Mouse (Mus musculus) Patski (cell line): ENCODE results near the gene Klc1. TPM values are rescaled to one million over a fixed set of nuclear protein-coding genes. Genes with fewer than 3 reads are reported as not detected.
A peak's percentile ranks its signal among the peaks of the same experiment; 100 is the strongest.

ENCODE experiments used
- ATAC-seq: fragments of 100-300 bp; one replicate; pipeline ENCODE4 v1.8.0; 2021
- CTCF ChIA-PET: fragments of 350-600 bp; sonication (Branson Sonifier 250); formaldehyde crosslinking; loops from one replicate; lab custom pipeline; 2022; ENCODE audit warnings: inconsistent platforms; lab: Charles Lee
- POLR2A ChIA-PET: fragments of 350-600 bp; sonication (Branson Sonifier 250); formaldehyde crosslinking; loops from one replicate; lab custom pipeline; 2022; ENCODE audit warnings: antibody characterized with exemption, inconsistent platforms; lab: Charles Lee
- DNase-seq: peaks from one replicate; pipeline ENCODE4 v3.0.0-alpha.2; 2011; ENCODE audit warnings: low read depth, low spot score
- H3K27me3 ChIP-seq: fragments of 371-371 bp; one replicate; pipeline ENCODE4 v1.5.1; 2021
- CTCF ChIP-seq: fragments of 100-300 bp; IDR thresholded peaks from one replicate; pipeline ENCODE4 v1.5.1; 2021
- in situ Hi-C: fragments of 300-500 bp; cut with MboI; formaldehyde crosslinking; loops from 3 replicates; pipeline ENCODE4 v1.11.1; 2018; ENCODE audit warnings: low pct_unique_long_range_greater_than_20kb, mixed read lengths
- polyA plus RNA-seq: library from polyadenylated mRNA; unstranded; gene quantifications from one replicate; pipeline ENCODE4 v1.2.3, GENCODE M21; 2021

Klc1 gene
- polyA plus RNA-seq, 1 experiment from 2014 or later, result 110 TPM

DNA sequence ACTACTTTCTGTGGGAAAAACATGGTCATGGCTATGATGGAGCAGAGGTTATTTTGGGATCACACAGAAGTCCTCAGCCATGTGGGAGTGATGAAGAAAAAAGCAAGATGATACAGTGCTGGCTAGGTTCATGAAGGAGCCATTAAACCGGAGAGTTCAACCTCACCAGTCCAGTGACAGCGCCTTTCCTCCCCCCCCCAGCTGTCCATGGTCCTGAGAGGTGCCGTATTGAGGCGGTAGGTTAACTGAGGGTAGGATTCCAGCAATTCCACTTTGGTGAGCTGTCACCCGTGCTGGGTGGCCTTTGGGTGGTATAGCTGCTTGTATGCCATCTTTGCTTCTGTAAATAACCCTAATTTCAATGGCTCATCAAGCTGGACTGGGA lies 2.0 kb upstream of the Klc1 start:
- CTCF ChIA-PET, result no interaction called here
- no peak for DNase-seq
- no peak for ATAC-seq
- H3K27me3 ChIP-seq, result no peaks in the 10 kb centered on the region
- in situ Hi-C loops, result no loop called here
- POLR2A ChIA-PET, result no interaction called here
- no peak for TF ChIP-seq CTCF

DNA sequence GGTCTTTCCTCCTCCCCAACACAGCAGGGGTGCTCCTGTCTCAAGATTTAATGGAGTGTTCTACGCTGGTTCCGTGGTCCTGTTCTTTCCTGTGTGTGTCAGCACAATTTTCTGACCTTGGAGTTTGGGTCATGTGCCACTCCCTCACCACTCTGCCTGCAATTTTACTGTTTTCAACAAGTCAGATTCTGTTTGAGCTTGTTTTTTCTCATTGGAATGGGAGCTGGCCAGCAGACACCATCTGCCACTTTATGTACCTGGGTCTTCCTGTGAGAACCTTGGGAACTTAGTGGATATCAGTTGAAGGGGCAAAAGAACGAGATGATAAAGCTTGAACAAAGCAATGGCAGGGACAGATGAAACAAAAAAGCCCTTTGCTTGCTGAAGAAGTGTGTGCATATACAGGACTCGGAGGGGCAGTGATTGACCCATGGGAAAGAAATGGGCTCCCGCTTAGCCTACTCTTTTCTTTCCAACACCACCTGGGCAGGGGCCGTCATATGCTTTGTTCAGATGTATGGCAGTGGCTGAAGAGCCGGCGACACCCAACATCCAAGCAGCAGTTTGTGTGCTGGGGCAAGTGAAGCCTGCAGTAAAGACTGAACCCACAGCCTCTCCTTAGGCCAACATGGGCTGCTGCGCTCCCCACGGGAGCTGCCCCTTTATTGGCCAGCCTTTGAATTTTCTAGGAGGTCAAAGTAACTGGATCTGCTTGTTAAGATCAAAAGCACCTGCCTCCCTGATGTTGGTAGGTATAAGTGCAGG lies 906 bp upstream of the Klc1 start:
- TF ChIP-seq CTCF, result no peak

DNA sequence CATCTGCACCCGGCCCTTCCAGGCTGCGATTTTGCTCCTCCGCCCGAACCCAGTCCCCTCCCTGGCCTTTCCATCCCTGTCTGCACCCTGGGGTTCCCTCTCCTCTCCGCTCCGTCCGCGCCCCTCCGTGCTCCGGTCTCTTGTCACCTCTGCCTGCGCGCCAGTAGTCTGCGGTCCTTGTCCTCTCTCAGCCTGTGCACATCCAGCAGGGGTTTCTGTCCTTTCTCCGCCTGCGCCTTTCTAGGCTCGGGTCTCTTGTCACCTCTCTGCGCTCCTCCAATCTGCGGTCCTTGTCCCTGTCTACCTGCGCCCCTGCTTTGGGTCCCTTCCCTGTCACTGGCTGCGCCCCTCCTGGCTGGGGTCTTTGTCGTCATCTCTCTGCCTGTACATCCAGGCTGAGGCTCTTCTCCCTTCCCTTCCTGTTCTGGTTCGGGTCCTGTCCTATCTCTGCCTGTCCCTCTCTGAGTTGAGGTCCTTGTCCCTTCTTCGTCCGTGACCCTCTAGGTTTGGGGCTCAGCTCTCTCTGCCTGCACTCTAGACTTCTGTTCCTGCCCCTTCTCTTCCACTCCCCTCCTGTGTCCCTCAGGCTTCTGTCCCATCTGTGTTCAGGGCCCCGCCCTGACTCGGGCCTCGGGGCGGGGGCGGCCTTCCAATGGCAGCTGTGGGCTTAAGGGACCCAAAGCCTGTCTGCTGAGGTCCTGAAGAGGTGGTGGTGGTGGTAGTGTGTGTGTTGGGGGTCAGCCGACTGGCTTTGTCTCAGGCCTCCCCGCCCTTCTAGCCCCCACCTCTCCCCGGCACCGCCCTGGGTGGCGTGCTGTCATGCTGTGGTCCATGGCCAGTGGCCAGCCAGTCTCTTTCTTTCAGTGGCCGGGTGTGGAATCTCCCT lies 770 bp downstream of the Klc1 start:
- ChIA-PET POLR2A (no interaction called here), CTCF (no interaction called here)
- no peaks in the 10 kb centered on the region for H3K27me3 ChIP-seq
- in situ Hi-C loops, result no loop called here
- DNase-seq, result no peak
- no peak for TF ChIP-seq CTCF
- ATAC-seq, result peak; percentile 17

More for the DNA sequence above, 906 bp upstream of the Klc1 start:
- no peaks in the 10 kb centered on the region for H3K27me3 ChIP-seq
- ATAC-seq (no peak), DNase-seq (no peak)
- POLR2A ChIA-PET, result no interaction called here
- CTCF ChIA-PET, result no interaction called here
- in situ Hi-C loops, result no loop called here

GRCm38 (mm10) chr12:111760306-111760908 lies 1.8 kb downstream of the Klc1 start:
- ChIA-PET POLR2A (no interaction called here), CTCF (no interaction called here)
- no peak for DNase-seq
- no peak for ATAC-seq
- in situ Hi-C loops, result no loop called here
- no peaks in the 10 kb centered on the region for H3K27me3 ChIP-seq
- no peak for TF ChIP-seq CTCF

DNA sequence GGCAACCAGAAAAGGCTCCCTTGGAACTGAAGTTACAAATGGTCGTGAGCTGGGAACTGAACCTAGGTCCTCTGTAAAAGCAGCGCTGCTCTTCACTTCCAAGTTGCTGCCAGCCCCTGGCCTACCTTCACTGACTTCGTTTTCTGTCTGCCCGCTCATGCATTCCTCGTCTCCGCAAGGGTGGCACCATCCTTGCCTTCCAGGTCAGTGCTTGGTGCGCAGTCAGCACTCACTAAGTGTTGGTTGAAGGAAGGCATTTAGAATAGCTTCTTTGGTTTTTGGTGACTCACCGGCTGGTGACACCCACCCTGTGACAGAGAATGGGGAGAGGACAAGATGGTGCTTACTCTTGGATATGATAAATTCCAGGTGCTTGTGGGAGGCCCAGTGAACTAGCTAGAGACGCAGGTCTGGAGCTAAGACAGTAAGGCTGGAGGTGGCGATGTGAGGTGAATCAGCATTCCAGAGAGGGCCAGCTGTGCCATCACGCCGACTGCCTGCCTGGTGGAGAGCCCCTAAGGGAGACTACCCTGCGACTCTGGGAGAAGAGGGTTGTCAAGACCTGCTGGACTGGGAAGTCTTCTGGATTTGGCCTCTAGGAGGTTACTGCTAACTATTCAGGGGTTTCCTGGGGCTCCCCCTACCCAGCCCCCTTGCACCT lies 4.1 kb downstream of the Klc1 start:
- in situ Hi-C loops, result no loop called here
- DNase-seq (no peak), ATAC-seq (no peak)
- no peak for TF ChIP-seq CTCF
- CTCF ChIA-PET, result interaction anchor here (1.3 kb wide), 1 partner anchor 13 kb away, joined by 3 read pairs; no protein-coding TSS in a partner anchor
- no peaks in the 10 kb centered on the region for H3K27me3 ChIP-seq
- POLR2A ChIA-PET, result interaction anchor here (1.4 kb wide), 1 partner anchor 47 kb away, joined by 3 read pairs; no protein-coding TSS in a partner anchor

DNA sequence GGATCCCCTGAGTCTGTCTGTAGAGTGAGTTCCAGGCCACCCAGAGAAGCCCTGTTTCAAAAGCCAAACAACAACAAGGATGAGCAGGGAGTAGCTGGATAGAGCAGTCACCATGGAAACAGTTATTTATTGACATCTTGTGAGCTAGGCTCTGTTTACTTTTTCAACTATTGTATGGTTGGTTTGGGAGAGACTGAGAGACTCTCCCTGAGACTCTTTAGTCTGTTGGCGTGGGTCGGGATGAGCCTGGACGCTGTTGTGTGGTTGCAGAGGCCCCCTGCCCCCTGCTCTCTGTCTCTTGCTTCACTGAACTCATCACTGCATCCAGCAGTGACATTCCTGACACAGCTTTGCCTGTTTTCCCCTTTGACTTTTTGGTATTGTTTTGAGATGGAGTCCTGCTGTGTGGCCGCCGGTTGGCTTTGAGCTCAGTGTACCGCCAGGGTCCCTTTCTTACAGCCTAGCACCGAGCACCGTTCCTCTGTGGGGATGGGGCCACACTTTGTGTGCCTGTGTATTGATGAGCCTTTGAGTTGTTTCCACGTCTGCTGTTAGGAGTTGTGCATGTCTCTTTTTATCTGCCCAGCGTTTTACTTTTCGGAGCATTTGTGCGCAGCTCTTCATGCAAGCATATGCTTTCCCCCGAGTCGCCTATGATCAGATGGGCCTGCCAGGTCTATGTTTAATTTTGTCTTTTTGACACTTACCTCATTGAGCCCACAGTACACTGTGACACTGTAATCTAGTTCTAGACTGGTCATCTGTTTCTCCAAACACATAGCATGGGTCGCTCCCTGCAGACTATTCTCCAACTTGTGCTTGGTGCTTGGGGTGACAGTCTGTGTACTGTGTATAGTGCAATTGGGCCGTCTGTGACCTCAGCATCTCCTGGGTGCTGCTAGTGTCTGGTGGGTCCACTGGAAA lies 7.9 kb downstream of the Klc1 start:
- CTCF ChIA-PET, result interaction anchor here (0.6 to 0.8 kb wide), 2 partner anchors 27 to 86 kb away, joined by 3 read pairs; no protein-coding TSS in a partner anchor
- ATAC-seq, result no peak
- no peaks in the 10 kb centered on the region for H3K27me3 ChIP-seq
- in situ Hi-C loops, result no loop called here
- POLR2A ChIA-PET, result no interaction called here
- TF ChIP-seq CTCF, result no peak
- no peak for DNase-seq

GRCm38 (mm10) chr12:111768322-111768928 lies 9.8 kb downstream of the Klc1 start:
- in situ Hi-C loops, result no loop called here
- POLR2A ChIA-PET, result no interaction called here
- TF ChIP-seq CTCF, result no peak
- CTCF ChIA-PET, result no interaction called here
- DNase-seq (no peak), ATAC-seq (no peak)
- no peaks in the 10 kb centered on the region for H3K27me3 ChIP-seq

DNA sequence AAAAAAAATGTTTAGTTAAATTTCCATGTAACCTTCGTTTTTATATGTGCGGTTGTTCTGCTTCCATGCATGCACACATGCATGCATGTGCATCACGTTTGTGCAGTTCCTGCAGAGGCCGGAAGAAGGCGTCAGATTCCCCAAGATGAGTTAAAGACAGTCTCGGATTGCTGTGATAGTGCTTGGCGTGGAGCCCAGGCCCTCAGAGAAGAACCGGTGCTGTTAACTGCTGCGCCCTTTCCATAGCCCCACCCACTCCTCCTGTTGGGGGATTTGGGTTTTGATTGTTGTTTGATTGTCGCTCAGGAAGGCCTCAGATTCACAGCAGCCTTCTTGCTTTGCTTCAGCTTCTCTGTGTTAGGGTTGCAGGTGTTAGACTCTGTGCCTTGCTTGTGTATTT lies 10.7 kb downstream of the Klc1 start:
- in situ Hi-C loops, result no loop called here
- no peak for ATAC-seq

More for the DNA sequence above, 10.7 kb downstream of the Klc1 start:
- no peaks in the 10 kb centered on the region for H3K27me3 ChIP-seq
- ChIA-PET CTCF (no interaction called here), POLR2A (no interaction called here)
- TF ChIP-seq CTCF, result no peak
- DNase-seq, result no peak
